Mouse (Mus musculus) lung, postnatal 0 days (tissue): ENCODE data around the gene Catspere2.
"Not testable (repeated sequence)": the region's sequence is repeated elsewhere in the genome, so short reads cannot be mapped to it uniquely, and the experiment has no call there.

Experiments
- CTCF ChIP-seq: IDR thresholded peaks from 2 replicates; pipeline ENCODE4 v1.5.1; 2016; ENCODE audit warnings: antibody characterized with exemption, mild to moderate bottlenecking
- EP300 ChIP-seq: IDR thresholded peaks from 2 replicates; pipeline ENCODE4 v1.6.1; 2016; ENCODE audit warnings: antibody characterized with exemption, mild to moderate bottlenecking, control low read depth

DNA sequence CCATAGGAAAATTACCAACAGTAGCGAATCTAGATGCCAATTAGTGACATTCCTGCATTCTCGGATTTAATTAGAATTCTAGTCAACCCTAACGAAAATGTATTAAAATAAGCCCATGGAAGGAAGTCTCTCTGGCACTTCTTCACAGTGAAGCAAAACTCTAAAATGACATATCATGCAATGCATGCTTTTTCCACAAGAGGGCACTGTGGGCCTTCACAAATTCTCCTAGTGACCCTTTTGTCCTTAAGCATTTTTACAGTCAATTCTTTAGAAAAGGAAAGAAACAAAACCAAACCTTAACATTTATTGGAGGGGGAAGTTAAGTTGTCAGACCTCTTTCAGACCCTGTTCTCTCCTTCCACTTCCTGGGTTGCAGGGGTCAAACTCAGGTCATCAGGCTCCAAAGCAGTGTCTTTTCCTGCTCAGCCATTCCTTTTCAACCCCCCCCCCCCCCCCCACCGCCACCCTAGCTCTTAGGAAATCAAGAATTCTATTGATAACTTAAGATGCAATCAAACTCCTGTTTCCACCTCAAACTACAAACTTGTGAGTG, 42.7 kb upstream of the Catspere2 start:
- TF ChIP-seq EP300, result not testable (repeated sequence)
- peak; percentile 58 for TF ChIP-seq CTCF
